Mouse (Mus musculus) MN1 (cell line): ENCODE measurements at regions not wholly inside any gene's neighbourhood (a gene's known extent, or its start where the extent isn't known, plus 50 kb on each side); places are given as distances from the start of the nearest gene placed in this dataset.
"Not testable (repeated sequence)": the region's sequence is repeated elsewhere in the genome, so short reads cannot be mapped to it uniquely, and the experiment has no call there.

Source experiments
- DNase-seq: peaks from one replicate; pipeline ENCODE4 v3.0.0-alpha.2; 2016; ENCODE audit warnings: low spot score

- DNase-seq, result no peak
Observed at GRCm38 (mm10) chr12:56058876-56059275, 222.8 kb downstream of the Brms1l start.

DNA sequence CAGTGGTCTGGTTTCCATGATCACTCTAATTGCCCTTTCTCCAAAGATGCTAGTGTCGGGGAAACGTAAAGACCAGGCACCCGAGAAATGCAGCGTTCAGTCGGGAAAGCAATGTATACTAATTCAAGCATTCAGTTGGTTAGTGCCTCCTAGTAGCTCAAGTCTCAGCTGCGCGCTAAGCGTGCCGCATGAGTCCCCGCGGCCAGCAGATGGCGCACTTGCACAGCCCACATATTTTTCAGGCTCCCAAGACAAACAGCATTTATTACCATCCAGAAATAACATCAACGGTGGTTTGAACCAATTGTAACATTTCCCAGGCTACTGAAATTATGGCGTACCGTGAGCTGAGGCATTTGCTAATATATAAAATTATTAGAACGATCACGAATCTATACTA lies 222.3 kb downstream of the Brms1l start:
- DNase-seq, result peak; percentile 61

DNA sequence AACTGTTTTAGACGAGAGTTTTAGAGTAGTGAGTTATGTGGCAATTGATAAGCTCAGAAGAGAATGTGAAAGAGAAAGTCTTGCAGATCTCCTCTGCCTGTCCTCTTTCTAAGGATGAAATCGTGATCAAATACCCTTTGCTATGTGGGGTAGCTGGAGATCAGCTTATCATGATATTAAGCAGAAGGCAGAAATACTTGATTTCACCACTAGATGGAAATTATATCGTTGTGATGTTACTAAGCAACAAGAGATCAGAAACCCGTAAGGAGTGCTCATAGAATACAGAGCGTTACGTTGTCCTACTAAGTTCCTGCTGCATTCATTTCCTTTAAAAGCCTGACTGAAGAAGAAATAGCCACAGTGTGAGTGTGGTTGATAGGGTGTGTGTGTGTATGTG lies 219.3 kb downstream of the Brms1l start:
- no peak for DNase-seq

GRCm38 (mm10) chr12:56046050-56046449 lies 209.9 kb downstream of the Brms1l start:
- no peak for DNase-seq

- no peak for DNase-seq
Observed at GRCm38 (mm10) chr12:56020954-56021514, 184.9 kb downstream of the Brms1l start.

DNA sequence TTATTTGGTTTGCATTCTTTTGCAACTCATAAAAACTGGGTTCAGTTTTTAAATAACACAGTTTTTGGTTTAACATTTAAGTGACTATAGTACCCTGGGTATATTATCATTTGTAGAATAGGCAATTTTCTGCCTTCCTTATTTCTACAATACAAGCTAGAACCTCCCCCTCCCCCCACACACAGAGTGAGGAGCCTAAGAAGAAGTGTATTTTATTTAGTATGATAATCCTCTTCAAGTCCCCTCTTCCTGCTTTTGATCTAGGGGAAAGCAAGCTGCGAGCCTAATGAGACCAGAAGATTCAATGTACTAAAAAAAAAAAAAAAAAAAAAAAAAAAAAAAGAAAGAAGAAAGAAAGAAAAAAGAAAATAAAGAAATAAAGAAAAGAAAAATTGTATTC lies 184.4 kb downstream of the Brms1l start:
- no peak for DNase-seq

GRCm38 (mm10) chr12:56009976-56010375 lies 173.9 kb downstream of the Brms1l start:
- DNase-seq, result no peak

DNA sequence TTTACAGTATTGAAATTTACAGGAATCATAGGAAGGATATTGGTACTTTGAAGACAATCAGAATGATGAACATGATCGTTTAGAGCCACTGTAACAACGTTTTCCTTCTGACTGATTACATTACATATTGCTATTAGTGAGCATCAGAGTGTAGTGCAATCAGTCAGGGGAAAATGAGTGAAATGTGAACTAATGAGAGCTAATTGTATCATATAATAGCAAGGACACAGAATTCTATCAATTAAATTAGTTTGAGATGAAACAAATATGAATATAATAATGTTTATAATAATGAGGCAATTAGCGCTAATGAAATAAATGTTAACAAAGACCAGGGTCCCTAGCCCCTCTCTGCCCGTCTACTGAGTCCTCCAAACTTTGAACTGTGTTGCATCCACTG lies 169.7 kb downstream of the Brms1l start:
- DNase-seq, result no peak

- no peak for DNase-seq
Observed at GRCm38 (mm10) chr12:56005321-56005720, 169.2 kb downstream of the Brms1l start.

DNA sequence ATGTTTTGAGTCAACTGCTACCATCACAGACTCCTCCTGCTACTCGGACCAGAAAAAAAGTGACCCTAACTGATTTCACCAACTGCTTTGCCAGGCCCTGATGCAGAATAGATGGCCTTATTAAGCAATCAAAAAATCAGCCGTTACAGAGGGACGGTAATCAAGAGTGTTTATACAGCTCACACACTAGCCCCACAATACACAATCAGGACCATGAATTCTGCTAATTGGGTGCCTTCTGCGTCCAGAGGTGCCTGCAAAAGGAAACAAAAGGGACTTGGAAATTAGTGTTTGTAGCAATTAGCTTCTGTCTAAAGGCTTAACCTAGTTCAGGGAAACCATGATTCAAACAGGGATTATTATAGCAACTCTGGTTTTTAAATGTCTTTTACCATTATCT lies 168.4 kb downstream of the Brms1l start:
- no peak for DNase-seq

DNA sequence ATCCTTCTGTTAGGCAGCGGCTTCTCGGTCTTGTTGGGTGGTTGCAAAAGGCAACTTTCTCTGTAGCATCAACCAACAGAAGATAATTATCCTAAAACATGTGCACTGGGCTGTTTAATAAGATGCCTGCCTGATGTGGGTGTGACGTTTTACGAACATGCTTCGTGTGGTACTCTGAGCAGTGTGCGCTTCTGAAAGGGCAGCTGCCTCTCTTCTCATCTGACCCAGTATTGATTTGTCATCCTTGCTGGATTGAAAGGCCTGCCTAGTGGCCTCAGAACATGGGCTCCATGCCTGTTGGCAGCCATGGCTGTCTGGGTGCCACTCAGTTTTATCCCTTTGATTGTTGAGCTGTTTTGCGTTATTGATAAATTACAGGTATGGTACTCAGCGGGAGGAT lies 167.4 kb downstream of the Brms1l start:
- no peak for DNase-seq

DNA sequence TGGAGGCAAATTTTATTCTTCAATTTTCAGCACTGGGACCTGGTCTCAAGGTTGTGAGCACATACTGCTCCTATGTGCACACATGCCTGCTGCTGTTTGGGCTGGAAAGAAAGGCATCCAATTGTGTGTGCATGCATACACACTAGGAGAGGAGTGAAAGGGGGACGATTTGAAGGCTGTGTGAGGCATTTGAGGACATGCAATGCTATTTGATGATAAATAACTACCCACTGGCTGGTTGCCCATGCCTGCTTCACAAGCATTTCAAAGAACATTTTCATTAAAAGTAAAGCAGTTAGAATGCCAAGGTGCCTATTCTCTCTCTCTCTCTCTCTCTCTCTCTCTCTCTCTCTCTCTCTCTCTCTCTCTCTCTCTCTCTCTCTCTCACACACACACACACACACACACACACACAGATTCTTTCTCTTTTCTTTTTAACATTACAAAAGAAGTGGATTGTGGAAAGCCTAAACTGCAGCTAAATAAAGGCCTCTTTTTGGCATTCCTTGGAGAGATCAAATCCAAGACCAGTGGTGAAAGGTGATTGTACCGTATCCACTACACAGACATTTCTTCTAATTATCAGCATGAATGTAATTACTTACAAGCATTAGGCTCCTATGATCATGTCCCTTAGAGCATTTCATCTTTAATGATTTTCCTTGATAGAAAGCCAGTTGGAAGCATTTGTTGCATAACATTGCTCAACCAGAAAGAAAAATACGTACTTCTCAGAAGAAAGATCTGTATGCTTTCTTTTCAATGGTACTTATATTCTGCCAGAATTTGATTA lies 160.7 kb downstream of the Brms1l start:
- no peak for DNase-seq

DNA sequence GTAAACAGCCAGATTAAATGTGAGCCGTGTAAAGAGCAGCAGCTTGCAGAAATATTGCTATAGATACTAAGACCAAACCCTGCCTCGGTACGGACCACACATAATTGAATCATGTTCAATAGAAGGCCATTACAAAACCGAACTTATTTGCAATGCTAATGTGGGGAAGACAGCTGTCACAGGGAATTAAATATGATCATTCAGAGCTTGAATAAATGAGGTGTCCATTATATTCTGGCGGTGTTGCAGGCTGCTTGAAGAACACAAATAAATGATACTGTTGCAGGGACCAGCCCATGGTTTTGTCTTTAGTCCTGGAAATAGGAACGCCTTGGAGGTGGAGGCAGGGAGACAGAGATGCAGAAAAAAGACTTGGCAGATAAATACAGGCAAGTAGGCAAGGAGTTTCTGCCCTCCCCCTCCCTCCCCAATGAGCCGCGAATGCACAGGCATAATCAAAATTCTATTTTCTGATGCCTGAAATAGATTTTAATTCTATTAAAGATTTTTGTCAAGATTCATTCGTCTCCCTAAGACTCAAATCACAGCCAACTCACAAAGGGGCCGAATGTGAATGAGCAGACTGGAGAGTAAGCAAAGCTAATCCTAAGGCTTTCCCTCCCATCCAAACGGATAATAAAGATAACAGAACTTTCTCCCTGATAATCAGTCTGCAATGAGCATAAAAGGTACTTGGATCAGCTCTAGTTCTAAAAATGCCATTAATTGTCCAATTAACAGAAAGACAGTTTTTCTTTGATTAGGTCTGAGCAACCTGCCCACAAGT lies 147.6 kb downstream of the Brms1l start:
- no peak for DNase-seq

- DNase-seq, result no peak
Observed at GRCm38 (mm10) chr12:55983128-55983527, 147.0 kb downstream of the Brms1l start.

GRCm38 (mm10) chr12:55974262-55974661 lies 138.1 kb downstream of the Brms1l start:
- no peak for DNase-seq

DNA sequence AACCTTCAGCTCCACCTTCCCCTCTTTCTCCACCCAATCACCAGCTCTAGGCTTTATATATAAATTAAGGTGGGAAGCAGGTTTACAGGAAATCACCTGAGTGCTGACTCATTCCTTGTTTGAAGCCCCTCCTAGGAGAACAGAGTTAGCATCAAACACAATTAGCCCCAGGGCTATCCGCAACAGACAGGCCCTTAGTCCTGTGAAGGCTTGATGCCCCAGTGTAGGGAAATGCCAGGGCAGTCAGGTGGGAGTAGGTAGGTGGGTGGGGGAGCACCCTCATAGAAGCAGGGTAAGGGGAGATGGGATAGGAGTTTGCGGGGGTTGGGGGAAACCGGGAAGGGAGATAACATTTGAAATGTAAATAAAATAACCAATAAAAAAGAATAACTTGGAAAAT lies 123.2 kb downstream of the Brms1l start:
- DNase-seq, result not testable (repeated sequence)

GRCm38 (mm10) chr12:55940566-55940965 lies 104.4 kb downstream of the Brms1l start:
- DNase-seq, result no peak

DNA sequence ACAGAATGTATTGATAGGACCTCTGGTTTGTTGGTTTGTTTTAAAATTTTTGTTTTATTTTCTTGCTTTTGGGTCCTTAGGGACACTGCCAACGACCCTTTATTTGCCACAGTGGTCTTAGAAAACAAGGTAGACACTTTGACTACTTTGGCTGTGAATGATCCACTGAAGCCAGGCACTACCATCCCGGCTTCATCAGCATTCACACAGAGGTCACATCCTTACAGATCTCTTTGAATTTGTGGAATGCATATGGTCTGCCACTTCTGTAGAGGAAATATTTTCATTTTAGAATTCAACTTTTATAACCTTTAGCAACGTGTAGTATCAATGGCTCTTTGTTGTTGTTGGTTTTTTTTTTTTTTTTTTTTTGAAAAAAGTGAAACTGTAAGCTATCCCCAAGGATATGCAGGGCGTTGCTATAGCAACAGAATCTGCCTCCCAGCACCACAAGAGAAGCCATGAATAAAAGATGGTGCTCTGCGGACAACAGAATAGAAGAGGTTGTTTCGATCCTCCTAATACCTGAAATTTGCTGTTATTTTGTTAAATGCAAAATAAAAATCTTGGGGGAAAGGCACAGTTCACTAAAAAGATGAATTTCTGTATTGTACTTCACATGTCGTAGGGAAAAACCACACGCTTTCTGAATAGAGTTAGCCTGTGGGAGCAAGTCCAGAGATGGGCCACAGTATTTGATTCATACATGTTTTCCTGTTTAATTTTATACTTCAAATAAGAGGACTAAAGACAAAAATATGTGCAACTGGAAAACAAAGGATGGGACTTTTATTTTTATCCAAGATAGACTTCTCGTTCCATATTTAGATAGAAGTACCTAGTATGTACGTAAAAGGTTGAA lies 103.4 kb downstream of the Brms1l start:
- DNase-seq, result no peak

DNA sequence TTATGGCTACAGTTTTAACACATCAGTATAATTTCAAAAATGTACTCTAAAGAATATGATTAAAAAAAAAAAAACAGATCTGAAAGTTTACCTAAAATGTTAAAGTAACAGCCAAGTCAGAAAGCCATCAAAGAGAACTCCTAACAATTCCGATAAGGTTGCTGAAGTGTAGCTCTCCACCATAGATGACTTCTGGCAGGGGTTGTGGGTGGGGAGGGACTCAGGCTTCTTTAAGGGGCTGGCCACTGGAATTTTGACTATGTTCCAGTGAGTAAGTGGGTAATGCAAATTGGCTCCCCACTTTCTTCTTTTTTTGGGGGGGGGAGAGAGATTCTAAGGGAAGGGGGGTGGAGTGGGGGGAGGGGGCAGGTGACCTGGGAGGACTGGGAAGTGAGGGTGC lies 98.0 kb downstream of the Brms1l start:
- DNase-seq, result no peak

DNA sequence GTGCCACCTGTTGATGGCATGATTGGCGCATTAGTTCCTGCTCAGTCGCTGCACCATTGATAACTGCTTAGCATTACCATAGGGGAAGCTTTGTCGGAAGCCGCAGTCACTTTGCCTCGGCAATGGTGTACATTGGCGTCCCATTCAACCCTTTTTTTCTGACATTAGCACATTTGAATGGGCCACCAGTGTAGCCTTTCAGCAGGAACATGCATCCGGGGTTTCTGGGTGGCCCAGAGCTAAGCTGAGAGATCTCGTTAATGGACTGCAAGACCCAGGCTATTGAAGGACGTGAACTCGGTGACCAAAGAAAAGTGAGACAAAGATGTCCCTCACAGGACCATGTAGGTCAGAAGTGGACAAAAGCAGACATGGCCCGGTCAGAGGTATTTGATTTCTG lies 97.3 kb downstream of the Brms1l start:
- no peak for DNase-seq

DNA sequence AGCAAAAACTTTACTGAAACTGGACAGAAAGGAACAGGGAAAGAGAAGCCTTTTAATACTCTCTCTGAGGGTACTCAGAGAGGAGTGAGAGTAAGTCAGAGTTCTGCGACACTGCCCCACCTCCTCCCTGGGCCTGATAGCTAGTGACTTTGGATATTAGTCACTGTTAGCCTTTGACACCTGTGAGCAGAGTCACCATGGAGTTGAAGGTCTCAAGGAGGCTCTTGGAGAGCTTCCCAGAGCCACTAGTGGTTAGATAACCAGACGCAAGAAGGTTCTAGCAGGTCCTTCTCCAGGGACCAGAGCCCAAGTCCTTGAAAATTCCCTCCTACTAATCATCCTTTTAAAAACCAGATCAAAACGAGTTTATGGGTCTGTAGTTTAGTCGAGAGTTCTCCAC lies 94.3 kb downstream of the Brms1l start:
- DNase-seq, result no peak

DNA sequence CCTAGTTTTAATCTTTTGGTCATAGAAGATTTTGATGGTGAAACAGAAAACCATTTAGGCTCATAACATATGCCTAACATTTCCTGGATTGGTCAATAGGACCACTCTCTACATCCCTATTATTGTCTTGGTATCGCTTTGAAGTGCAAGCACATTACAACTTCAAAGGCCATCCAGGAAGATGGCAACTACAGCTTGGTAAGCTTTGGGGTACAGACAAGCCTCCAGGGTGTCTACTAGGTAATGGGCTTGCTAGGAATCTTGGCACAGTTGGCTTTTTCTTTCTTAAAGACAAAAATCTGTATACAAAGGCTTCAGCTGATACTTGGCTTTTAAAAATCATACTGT lies 90.8 kb downstream of the Brms1l start:
- DNase-seq, result no peak
